Mouse (Mus musculus) embryonic fibroblast, embryonic 13.5 days (primary cell): ENCODE data around the gene Gm45844. TPM values are rescaled to one million over a fixed set of nuclear protein-coding genes. Genes with fewer than 3 reads are reported as not detected.
A peak's percentile ranks its signal among the peaks of the same experiment; 100 is the strongest.

Experiments used
- H3K27ac ChIP-seq: 2 replicates; pipeline ENCODE4 v1.5.1; 2012; ENCODE audit warnings: low read length, control low read depth, inconsistent platforms; ENCODE audit not compliant: insufficient read depth
- H3K4me1 ChIP-seq: 2 replicates; pipeline ENCODE4 v1.6.1; 2011; ENCODE audit warnings: low read length; ENCODE audit not compliant: control insufficient read depth, insufficient read depth
- H3K4me3 ChIP-seq: 2 replicates; pipeline ENCODE4 v1.5.1; 2011; ENCODE audit warnings: mild to moderate bottlenecking, control low read depth, low read length; ENCODE audit not compliant: insufficient read depth
- CTCF ChIP-seq: IDR thresholded peaks from 2 replicates; pipeline ENCODE4 v1.5.1; 2011; ENCODE audit warnings: mild to moderate bottlenecking, control low read depth, low read length, moderate library complexity, borderline replicate concordance; ENCODE audit not compliant: insufficient read depth
- POLR2A ChIP-seq: IDR thresholded peaks from 2 replicates; pipeline ENCODE4 v1.6.1; 2011; ENCODE audit warnings: low read depth, mild to moderate bottlenecking, control low read depth, low read length, moderate library complexity
- polyA plus RNA-seq: library from polyadenylated mRNA; stranded (reverse); fragments of >200 nt; gene quantifications from 2 replicates; pipeline ENCODE4 v1.2.4, GENCODE M21; 2011; ENCODE audit warnings: low read depth; ENCODE audit not compliant: missing spikeins, insufficient read length

The Gm45844 gene
- polyA plus RNA-seq, 1 experiment = 2.1 TPM

GRCm38 (mm10) chr7:7171227-7172147 lies 106.6 kb downstream of the Gm45844 start, which contains the start of gene Zfp418:
TSS of gene Zfp418 (plus strand) at chr7:7171330.
- H3K27ac ChIP-seq = no peak within 1 kb of the TSS
- TF ChIP-seq POLR2A (peak; percentile 43; the same call in 1 of the 2 replicates), CTCF (no peak)
- H3K4me1 ChIP-seq = no peaks in the 10 kb centered on the region
- H3K4me3 ChIP-seq = peak within 1 kb of the TSS; percentile 91

Other genes with a start within 250 kb of the Gm45844 start
- 8.9 and 9.2 TPM in 2 replicates for gene Zfp954, start 156.8 kb downstream of the Gm45844 start, polyA plus RNA-seq
- 0.13 and 0.26 TPM in 2 replicates for gene Zfp773, start 141.5 kb downstream of the Gm45844 start, polyA plus RNA-seq
- gene Zfp418, start 107.0 kb downstream of the Gm45844 start, polyA plus RNA-seq = 2.0 and 2.6 TPM in 2 replicates
- 3.6 and 4.0 TPM in 2 replicates for gene Zfp772, start 68.3 kb downstream of the Gm45844 start, polyA plus RNA-seq
- gene Vmn2r29, start 31.0 kb downstream of the Gm45844 start, polyA plus RNA-seq = 0.35 and 0.83 TPM in 2 replicates
- gene Clcn4, start 22.6 kb upstream of the Gm45844 start, polyA plus RNA-seq = 40.2 and 45.4 TPM in 2 replicates
- not detected in 2 replicates for gene Vmn2r30, start 59.3 kb upstream of the Gm45844 start, polyA plus RNA-seq
- not detected in 2 replicates for gene Gm45783, start 96.3 kb upstream of the Gm45844 start, polyA plus RNA-seq
- gene Vmn2r31, start 121.4 kb upstream of the Gm45844 start, polyA plus RNA-seq = not detected in 2 replicates
- not detected in 2 replicates for gene Vmn2r32, start 201.7 kb upstream of the Gm45844 start, polyA plus RNA-seq